Mouse (Mus musculus) liver (tissue): ENCODE measurements around the gene Ugt1a9.

Experiments
- DNase-seq: peaks from one replicate; pipeline ENCODE4 v3.0.0-alpha.2; 2020; ENCODE audit warnings: mixed read lengths

Gene Ugt1a9

GRCm38 (mm10) chr1:88237311-88237710 lies 166.7 kb downstream of the Ugt1a9 start:
- no peak for DNase-seq

GRCm38 (mm10) chr1:88238771-88239170 lies 168.2 kb downstream of the Ugt1a9 start:
- DNase-seq, result no peak

GRCm38 (mm10) chr1:88240072-88240471 lies 169.5 kb downstream of the Ugt1a9 start:
- no peak for DNase-seq

- no peak for DNase-seq
These were observed 170.0 kb downstream of the Ugt1a9 start for GRCm38 (mm10) chr1:88240579-88240978.

- no peak for DNase-seq
These were observed 173.3 kb downstream of the Ugt1a9 start for GRCm38 (mm10) chr1:88243861-88244260.

- DNase-seq, result no peak
These were observed 175.3 kb downstream of the Ugt1a9 start for GRCm38 (mm10) chr1:88245881-88246280.

GRCm38 (mm10) chr1:88246386-88246785 lies 175.8 kb downstream of the Ugt1a9 start:
- DNase-seq, result no peak

- no peak for DNase-seq
These were observed 177.1 kb downstream of the Ugt1a9 start for GRCm38 (mm10) chr1:88247660-88248059.

- DNase-seq, result no peak
These were observed 178.1 kb downstream of the Ugt1a9 start for GRCm38 (mm10) chr1:88248658-88249057.

GRCm38 (mm10) chr1:88249596-88249995 lies 179.0 kb downstream of the Ugt1a9 start:
- DNase-seq, result no peak

- no peak for DNase-seq
These were observed 179.4 kb downstream of the Ugt1a9 start for GRCm38 (mm10) chr1:88250023-88250422.

- DNase-seq, result no peak
These were observed 182.5 kb downstream of the Ugt1a9 start for GRCm38 (mm10) chr1:88253106-88253505.

- no peak for DNase-seq
These were observed 182.9 kb downstream of the Ugt1a9 start for GRCm38 (mm10) chr1:88253540-88253939.

- no peak for DNase-seq
These were observed 184.3 kb downstream of the Ugt1a9 start for GRCm38 (mm10) chr1:88254793-88255465.

GRCm38 (mm10) chr1:88255466-88255857 lies 184.9 kb downstream of the Ugt1a9 start:
- DNase-seq, result no peak

GRCm38 (mm10) chr1:88255989-88256754 lies 185.6 kb downstream of the Ugt1a9 start:
- DNase-seq, result no peak

GRCm38 (mm10) chr1:88256886-88257663 lies 186.5 kb downstream of the Ugt1a9 start:
- DNase-seq, result no peak

- no peak for DNase-seq
These were observed 187.1 kb downstream of the Ugt1a9 start for GRCm38 (mm10) chr1:88257681-88258080.

- DNase-seq, result no peak
These were observed 187.8 kb downstream of the Ugt1a9 start for GRCm38 (mm10) chr1:88258361-88258760.

GRCm38 (mm10) chr1:88258881-88259642 lies 188.5 kb downstream of the Ugt1a9 start:
- peak; percentile 57 for DNase-seq

GRCm38 (mm10) chr1:88259643-88260024 lies 189.0 kb downstream of the Ugt1a9 start:
- no peak for DNase-seq

- DNase-seq, result peak; percentile 78
These were observed 189.5 kb downstream of the Ugt1a9 start for GRCm38 (mm10) chr1:88260114-88260513.
